Mouse (Mus musculus) bone marrow macrophage, adult 2 months (primary cell): ENCODE data around the gene Kcnq2. TPM values are rescaled to one million over a fixed set of nuclear protein-coding genes. Genes with fewer than 3 reads are reported as not detected.

Source experiments
- H3K27ac ChIP-seq: 2 replicates; pipeline ENCODE4 v1.5.1; 2012; ENCODE audit warnings: low read depth, low read length; ENCODE audit not compliant: insufficient read depth
- H3K4me1 ChIP-seq: 2 replicates; pipeline ENCODE4 v1.6.1; 2012; ENCODE audit warnings: low read length; ENCODE audit not compliant: control insufficient read depth, insufficient read depth
- H3K4me3 ChIP-seq: 2 replicates; pipeline ENCODE4 v1.5.1; 2012; ENCODE audit warnings: mild to moderate bottlenecking, low read length, moderate library complexity; ENCODE audit not compliant: insufficient read depth
- CTCF ChIP-seq: IDR thresholded peaks from 2 replicates; pipeline ENCODE4 v1.5.1; 2012; ENCODE audit warnings: low read depth, mild to moderate bottlenecking, low read length, moderate library complexity
- POLR2A ChIP-seq: IDR thresholded peaks from 2 replicates; pipeline ENCODE4 v1.6.1; 2012; ENCODE audit warnings: mild to moderate bottlenecking, low read depth, low read length, borderline replicate concordance
- polyA plus RNA-seq: library from polyadenylated mRNA; stranded (reverse); fragments of >200 nt; gene quantifications from 2 replicates; pipeline ENCODE4 v1.2.4, GENCODE M21; 2012; ENCODE audit not compliant: missing spikeins, insufficient read depth, insufficient read length

The Kcnq2 gene
- polyA plus RNA-seq, 1 experiment: not detected

GRCm38 (mm10) chr2:181135446-181135818 lies 332 bp upstream of the Kcnq2 start:
- H3K4me1 ChIP-seq: no peaks in the 10 kb centered on the region
- H3K4me3 ChIP-seq: no peak overlapping the region
- TF ChIP-seq CTCF (no peak), POLR2A (no peak)
- no peak overlapping the region for H3K27ac ChIP-seq

DNA sequence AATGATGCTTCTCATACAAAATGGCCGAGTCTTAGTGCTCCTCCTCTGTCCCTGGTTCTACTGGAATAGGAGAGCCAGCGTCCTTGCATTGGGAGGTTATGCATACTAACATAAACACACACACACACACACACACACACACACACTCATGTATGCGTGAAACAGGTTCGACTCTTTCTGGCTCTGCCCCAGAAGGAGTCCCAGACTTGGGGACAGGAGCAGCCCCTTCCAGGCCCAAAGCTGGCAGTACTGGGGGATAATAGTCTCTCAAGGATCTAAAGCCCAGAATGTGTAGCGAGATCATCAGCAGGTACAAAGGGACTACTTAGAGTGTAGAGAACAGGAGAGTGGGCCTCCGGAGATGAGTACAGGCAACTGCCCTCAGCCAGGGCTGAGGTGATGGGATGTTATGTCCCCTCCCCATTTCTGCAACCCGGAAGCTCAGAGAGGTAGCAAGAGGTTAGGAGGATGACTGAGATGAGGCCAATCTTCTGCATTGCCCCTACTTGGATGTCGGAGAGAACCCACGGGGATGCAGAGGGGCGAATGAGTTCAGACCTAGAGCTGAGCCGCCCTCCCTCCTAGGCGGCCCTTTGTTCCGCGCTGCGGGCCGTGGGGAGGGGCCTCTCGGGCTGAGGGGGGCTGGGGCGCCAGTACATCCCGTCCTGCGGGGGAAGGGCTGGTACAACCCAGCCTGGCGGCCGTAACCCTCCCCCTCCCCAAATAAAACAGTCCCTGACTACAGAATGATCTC lies 1.1 kb downstream of the Kcnq2 start:
- Histone ChIP-seq H3K4me3 (no peak overlapping the region), H3K27ac (no peak overlapping the region), H3K4me1 (no peaks in the 10 kb centered on the region)
- TF ChIP-seq CTCF (no peak), POLR2A (no peak)

GRCm38 (mm10) chr2:181130245-181130644 lies 4.9 kb downstream of the Kcnq2 start:
- Histone ChIP-seq H3K4me3 (no peak overlapping the region), H3K4me1 (no peaks in the 10 kb centered on the region)
- TF ChIP-seq POLR2A (no peak), CTCF (no peak)

GRCm38 (mm10) chr2:181128963-181129362 lies 6.1 kb downstream of the Kcnq2 start:
- Histone ChIP-seq H3K4me1 (no peaks in the 10 kb centered on the region), H3K4me3 (no peak overlapping the region), H3K27ac (no peak overlapping the region)
- TF ChIP-seq CTCF (no peak), POLR2A (no peak)

More at GRCm38 (mm10) chr2:181130245-181130644, 4.9 kb downstream of the Kcnq2 start:
- no peak overlapping the region for H3K27ac ChIP-seq

- H3K4me3 ChIP-seq: no peak overlapping the region
- H3K27ac ChIP-seq: no peak overlapping the region
- H3K4me1 ChIP-seq: no peaks in the 10 kb centered on the region
- TF ChIP-seq POLR2A: no peak
- no peak for TF ChIP-seq CTCF
These were observed 7.3 kb downstream of the Kcnq2 start for GRCm38 (mm10) chr2:181127786-181128185.

DNA sequence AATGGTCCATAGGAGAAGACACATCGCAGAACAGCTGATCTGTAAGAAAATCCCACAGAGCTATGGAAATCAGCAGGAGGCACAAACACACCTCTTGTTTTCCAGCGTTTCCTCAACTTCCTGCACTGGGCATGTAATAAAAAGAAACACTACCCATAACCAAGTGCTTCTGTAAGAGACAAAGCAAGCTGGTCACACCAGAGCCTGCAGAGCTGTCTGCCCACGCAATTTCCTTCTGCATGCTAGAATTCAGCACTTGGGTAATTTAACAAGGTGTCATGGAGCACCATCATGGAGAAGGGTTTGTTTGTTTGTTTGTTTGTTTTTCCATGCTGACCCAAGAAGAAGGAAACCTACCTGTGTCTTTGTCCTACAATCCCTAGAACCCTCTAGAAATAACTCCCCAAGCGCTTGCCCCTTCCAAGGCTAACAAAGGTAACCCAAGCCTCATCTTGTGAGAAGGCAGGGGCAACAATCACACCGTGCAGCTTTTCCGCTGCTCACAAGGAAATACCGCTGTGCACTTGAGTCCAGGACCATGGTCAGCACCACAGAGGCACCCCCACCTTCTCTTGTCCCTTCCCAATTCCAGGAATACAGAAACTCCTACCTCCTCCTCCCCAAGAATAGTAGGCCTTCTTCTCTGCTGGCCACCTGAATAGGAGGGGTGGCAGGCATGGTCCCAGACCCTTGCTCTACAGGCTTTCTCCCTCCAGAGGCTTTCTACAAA lies 9.2 kb downstream of the Kcnq2 start:
- H3K4me1 ChIP-seq: no peaks in the 10 kb centered on the region
- H3K4me3 ChIP-seq: no peak overlapping the region
- H3K27ac ChIP-seq: no peak overlapping the region
- TF ChIP-seq CTCF (no peak), POLR2A (no peak)

DNA sequence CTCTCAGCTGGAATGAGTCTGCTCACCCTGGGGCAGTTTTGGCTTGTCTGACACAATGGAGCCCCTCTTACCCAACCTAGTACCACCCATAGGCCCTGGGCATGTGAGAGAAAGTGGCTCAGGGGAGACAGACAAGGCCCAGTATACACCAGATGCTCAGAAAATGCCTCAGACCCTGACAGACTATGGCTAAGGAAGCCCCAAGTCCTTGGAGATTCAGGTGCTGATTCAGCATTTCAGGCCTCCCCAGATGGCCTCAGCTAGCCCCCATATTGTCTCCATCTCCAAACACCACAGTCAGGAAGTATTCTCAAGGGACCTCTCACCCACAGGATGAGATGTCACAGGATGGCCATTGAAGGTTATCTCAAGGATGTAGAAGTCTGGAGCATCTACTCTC lies 12.5 kb downstream of the Kcnq2 start:
- no peak for TF ChIP-seq POLR2A
- H3K4me3 ChIP-seq: no peak overlapping the region
- H3K27ac ChIP-seq: no peak overlapping the region
- H3K4me1 ChIP-seq: no peaks in the 10 kb centered on the region

DNA sequence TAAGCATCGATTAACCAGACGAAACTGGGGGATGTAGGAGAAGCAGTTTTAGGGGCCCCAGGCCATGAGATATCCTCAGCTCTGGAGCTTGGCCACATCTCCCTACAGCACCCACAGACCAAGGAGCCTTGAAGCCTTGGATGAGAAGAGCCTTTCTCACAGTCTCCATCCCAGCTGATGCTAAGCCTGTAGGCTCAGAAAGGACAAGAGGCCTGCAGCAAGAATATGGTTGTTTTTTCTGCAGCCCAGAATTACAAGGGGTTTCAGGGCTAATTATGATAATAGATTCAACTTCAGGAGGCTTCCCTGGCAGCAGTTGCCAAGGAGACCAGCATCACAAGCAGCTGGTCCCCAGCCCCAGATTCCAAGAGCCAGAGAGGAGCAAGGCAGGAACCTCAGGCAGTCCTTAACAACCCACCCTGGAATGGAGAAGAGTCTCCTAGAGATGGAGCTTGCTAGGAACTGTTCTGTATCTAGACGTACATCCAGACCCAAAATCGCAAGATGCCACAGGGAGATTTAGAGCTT lies 14.1 kb downstream of the Kcnq2 start:
- Histone ChIP-seq H3K27ac (no peak overlapping the region), H3K4me3 (no peak overlapping the region), H3K4me1 (no peaks in the 10 kb centered on the region)
- TF ChIP-seq POLR2A: no peak
- TF ChIP-seq CTCF: no peak

GRCm38 (mm10) chr2:181119952-181120351 lies 15.1 kb downstream of the Kcnq2 start:
- Histone ChIP-seq H3K4me1 (no peaks in the 10 kb centered on the region), H3K4me3 (no peak overlapping the region), H3K27ac (no peak overlapping the region)
- TF ChIP-seq POLR2A (no peak), CTCF (no peak)

GRCm38 (mm10) chr2:181116436-181116835 lies 18.7 kb downstream of the Kcnq2 start:
- H3K27ac ChIP-seq: no peak overlapping the region
- no peak overlapping the region for H3K4me3 ChIP-seq
- no peaks in the 10 kb centered on the region for H3K4me1 ChIP-seq
- TF ChIP-seq POLR2A (no peak), CTCF (no peak)
